In genomic region chr19:56285222-56285621, GRCm38 (mm10) we compare ENCODE assay signal across 18 mouse cellular contexts. TPM values are rescaled to one million over a fixed set of nuclear protein-coding genes. Genes with fewer than 3 reads are reported as not detected.
A peak's percentile ranks its signal among the peaks of the same experiment; 100 is the strongest.
DNase-seq lines count a peak whose midpoint lies in the region; ATAC-seq lines count a peak whose summit lies in the region.
"Had no signal": no experiment of that assay in that cellular context is flagged by ENCODE, and none has a peak within 500 bp of the region (broad histone marks: within the 10 kb centered on the region; RNA-seq: fewer than 3 reads in every experiment).

No protein-coding gene starts in this region.

- no peak overlapping the region for H3K4me2 ChIP-seq in forebrain, embryonic 14.5 days (ENCODE audit: low read length)
- H3K4me2 ChIP-seq: embryonic facial prominence, embryonic 12.5 days; forebrain, embryonic 12.5 days; heart, embryonic 12.5 days; hindbrain, embryonic 14.5 days; intestine, embryonic 15.5 days had no signal

- H3K9me3 ChIP-seq in forebrain, embryonic 14.5 days (replicated peaks; ENCODE audit: control insufficient read depth, low read length): no peaks in the 10 kb centered on the region
- H3K9me3 ChIP-seq: embryonic facial prominence, embryonic 12.5 days; forebrain, embryonic 12.5 days; heart, embryonic 12.5 days; hindbrain, embryonic 10.5 days; intestine, embryonic 15.5 days had no signal

- DNase-seq in 3134 (ENCODE audit: extremely low read depth, insufficient read length, low spot score) (peak; percentile 56), 416B (ENCODE audit: low read depth) (peak; percentile 77), adipocyte (ENCODE audit: low spot score) (peak; percentile 29)
- DNase-seq in skeletal muscle tissue, adult 2 months (ENCODE audit: low read depth, low spot score): peak; percentile 25
- DNase-seq in retina, embryonic 14.5 days (ENCODE audit: low spot score): no peak
- DNase-seq in forebrain, embryonic 14.5 days (ENCODE audit: low spot score): no peak
- DNase-seq: adrenal gland, postnatal 10 days; cerebellum, adult 18-20 months; cerebellum, adult 9-11 months; cerebellum, postnatal 36 days; forebrain, postnatal 0 days; gastrocnemius, postnatal 25 days had no signal

- no peaks in the 10 kb centered on the region for H3K36me3 ChIP-seq in forebrain, embryonic 14.5 days (ENCODE audit: control insufficient read depth, insufficient read depth, low read length)
- H3K36me3 ChIP-seq: embryonic facial prominence, embryonic 12.5 days; forebrain, embryonic 12.5 days; heart, embryonic 12.5 days; hindbrain, embryonic 10.5 days; intestine, embryonic 15.5 days had no signal

- no peak overlapping the region for H3K4me3 ChIP-seq in forebrain, embryonic 14.5 days (ENCODE audit: low read depth, low read length)
- H3K4me3 ChIP-seq: embryonic facial prominence, embryonic 12.5 days; forebrain, embryonic 12.5 days; heart, embryonic 12.5 days; hindbrain, embryonic 10.5 days; intestine, embryonic 15.5 days had no signal

- no peaks in the 10 kb centered on the region for H3K27me3 ChIP-seq in forebrain, embryonic 14.5 days (replicated peaks; ENCODE audit: control insufficient read depth, insufficient read depth, low read length)
- H3K27me3 ChIP-seq: embryonic facial prominence, embryonic 12.5 days; heart, embryonic 12.5 days; intestine, embryonic 15.5 days had no signal

- H3K9ac ChIP-seq in forebrain, embryonic 14.5 days (ENCODE audit: low read length): no peak overlapping the region
- H3K9ac ChIP-seq: embryonic facial prominence, embryonic 12.5 days; forebrain, embryonic 12.5 days; forebrain, postnatal 0 days; heart, embryonic 12.5 days; hindbrain, embryonic 14.5 days; intestine, embryonic 15.5 days had no signal

- H3K4me1 ChIP-seq in forebrain, embryonic 14.5 days (ENCODE audit: control insufficient read depth, insufficient read depth, low read length): no peaks in the 10 kb centered on the region
- H3K4me1 ChIP-seq: embryonic facial prominence, embryonic 12.5 days; forebrain, embryonic 12.5 days; heart, embryonic 12.5 days; intestine, embryonic 15.5 days had no signal

- ATAC-seq in forebrain, embryonic 14.5 days: no peak
- ATAC-seq: forebrain, postnatal 0 days; intestine, embryonic 15.5 days had no signal

- 86% methylated on average over 4 of the region's 4 CpGs for WGBS in forebrain, embryonic 14.5 days

- no peak overlapping the region for H3K27ac ChIP-seq in forebrain, embryonic 14.5 days (ENCODE audit: low read depth, low read length)
- H3K27ac ChIP-seq: embryonic facial prominence, embryonic 12.5 days; forebrain, embryonic 12.5 days; hindbrain, embryonic 10.5 days; hindbrain, embryonic 14.5 days; intestine, embryonic 15.5 days had no signal

RNA-seq across cellular contexts. Expression of gene Habp2, which starts 1.7 kb away (rescaled TPM):
- polyA plus RNA-seq in forebrain, embryonic 14.5 days (2014; fragmentation: Nextera tagmentation; extraction: Ambion mirVana): 0.06 and 0.16 TPM in 2 replicates
- polyA plus RNA-seq: embryonic facial prominence, embryonic 12.5 days; forebrain, embryonic 12.5 days; forebrain, postnatal 0 days; hindbrain, embryonic 10.5 days; hindbrain, embryonic 14.5 days had no signal

Comparison
In these comparisons a context has a peak if more than half of its experiments do, and no peak if none do; other contexts are left out.
1. DNase-seq: peak in 3134 (single experiment), 416B (single experiment), adipocyte (single experiment) and skeletal muscle tissue, adult 2 months (single experiment); none in retina, embryonic 14.5 days (single experiment) and forebrain, embryonic 14.5 days (single experiment).